Mouse (Mus musculus) T-helper 2 cell (primary cell): ENCODE data around the gene Cpb2.

Experiments used
- in situ Hi-C: fragments of 300-600 bp; cut with MboI, MseI; formaldehyde crosslinking; loops from one replicate; pipeline ENCODE4 v1.15.1; 2025; ENCODE audit warnings: high pct_unique_total_duplicates

The Cpb2 gene

DNA sequence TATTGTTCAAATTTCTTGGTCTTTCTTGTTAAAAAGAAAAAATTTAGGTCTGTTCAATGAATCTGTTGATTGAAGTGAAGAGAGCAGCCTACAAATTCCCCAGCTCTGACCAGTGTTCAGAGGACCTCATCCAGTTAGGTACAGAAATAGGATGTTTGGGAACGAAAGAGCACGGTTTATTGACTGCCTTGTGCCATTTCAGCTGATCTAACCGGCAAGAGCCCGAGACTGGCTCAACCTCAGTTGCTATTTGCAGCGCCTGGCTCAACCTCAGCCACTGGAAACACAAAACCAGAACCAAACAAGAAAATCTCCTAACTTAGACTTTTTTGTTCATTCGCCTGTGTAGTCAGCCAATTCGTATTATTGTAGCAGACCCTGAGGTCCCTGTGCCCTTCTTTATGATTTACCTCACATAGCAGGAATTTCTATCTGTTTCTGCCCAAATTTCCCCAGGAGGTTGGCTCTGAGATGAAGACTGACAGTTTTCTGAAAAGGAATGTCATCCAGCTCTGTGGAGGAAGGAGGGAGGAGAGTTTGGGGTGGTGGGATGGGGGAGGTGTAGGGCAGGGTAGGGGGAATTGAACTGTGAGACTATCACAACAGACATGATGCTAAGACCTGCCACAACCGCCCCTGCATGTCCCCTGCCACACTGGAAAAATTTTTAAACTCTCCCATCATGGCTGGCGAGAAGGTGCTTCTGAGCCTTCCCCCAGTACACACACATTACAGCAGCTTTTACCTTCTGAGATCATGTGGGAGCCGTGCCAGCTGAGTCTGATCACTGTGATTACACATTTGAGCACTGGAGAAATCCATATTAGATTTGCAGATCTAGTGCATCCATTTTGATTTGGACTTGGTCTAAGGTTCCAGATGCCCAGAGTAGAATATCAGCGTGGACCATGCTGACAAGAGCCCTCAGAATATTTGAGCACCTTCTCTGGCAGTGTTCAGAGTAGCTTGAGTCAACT lies 4.2 kb downstream of the Cpb2 start:
- in situ Hi-C loops: no loop called here

DNA sequence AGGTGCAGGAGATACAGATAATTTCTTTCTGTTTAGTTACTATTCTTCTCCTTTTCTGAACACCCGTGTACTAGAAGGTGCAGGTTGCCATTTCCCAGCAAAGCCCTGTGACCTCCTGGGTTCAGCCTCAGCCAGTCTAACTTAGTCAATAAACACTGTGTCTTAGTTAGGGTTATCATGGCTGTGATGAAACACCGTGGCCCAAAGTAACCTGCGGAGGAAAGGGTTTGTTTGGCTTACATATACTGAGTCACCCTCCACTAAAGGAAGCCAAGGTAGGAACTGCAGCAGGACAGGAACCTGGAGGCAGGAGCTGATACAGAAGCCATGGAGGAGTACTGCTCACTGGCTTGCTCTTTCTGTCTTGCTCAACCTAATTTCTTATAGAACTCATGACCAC lies 8.3 kb downstream of the Cpb2 start:
- in situ Hi-C loops: no loop called here

DNA sequence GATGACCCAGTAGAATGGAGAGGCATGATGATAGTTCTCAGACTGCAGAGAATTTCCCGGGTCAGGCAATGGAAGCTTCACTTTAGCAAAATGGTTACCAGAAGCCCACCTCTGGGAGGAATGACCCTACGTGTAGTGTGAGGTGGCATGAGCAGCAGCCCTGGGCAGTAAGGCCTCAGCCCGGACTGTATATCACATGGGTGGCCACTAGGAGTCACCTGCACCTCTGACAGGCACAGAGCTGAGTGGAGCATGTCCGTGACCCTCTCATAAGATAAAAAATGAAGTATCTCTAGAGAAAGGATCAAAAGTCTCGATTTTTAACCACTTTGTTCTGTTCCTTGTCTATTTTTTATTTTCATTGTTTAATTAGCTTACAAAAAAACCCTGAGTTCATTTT lies 14.4 kb downstream of the Cpb2 start:
- in situ Hi-C loops: no loop called here

DNA sequence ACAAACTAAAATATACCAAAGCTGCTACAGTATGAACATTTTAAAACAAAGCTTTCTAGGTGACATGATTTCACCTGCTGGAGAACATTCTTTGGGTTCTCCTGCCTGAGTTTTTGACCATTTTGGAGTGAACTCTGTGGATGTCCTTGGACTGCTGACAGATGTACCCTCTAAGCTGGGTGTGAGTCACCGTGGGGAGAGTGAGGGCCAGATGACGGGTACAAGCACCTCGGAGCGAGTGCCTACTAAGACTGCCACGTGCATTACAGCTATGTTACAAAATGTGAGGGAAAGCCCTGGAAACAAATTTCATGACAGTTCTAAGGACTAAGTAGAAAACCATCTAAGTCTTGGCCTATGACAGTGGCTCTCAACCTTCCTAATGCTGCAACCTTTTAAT lies 27.4 kb downstream of the Cpb2 start:
- in situ Hi-C loops: no loop called here

DNA sequence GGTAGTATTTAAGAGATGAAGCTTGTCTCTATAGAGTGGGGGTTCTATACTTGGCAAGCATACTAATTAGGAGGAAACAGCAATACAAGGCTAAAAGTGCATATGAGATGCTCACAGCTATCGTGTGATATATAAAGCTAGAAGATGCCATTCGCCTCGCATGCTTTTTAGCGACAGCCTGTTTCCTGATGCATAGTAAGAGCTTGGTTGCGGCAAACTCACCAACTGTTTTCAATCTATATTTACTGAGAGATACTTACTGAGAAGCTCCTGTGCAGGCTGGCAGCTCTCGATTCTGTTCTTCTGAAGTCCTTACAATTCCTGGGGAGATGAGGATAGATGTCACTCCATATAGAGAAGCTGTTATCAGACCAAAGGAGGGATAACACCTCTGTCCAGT lies 37.6 kb downstream of the Cpb2 start:
- in situ Hi-C loops: loop anchor here (10.0 kb wide), 1 partner anchor 725 kb away; no protein-coding TSS in a partner anchor

DNA sequence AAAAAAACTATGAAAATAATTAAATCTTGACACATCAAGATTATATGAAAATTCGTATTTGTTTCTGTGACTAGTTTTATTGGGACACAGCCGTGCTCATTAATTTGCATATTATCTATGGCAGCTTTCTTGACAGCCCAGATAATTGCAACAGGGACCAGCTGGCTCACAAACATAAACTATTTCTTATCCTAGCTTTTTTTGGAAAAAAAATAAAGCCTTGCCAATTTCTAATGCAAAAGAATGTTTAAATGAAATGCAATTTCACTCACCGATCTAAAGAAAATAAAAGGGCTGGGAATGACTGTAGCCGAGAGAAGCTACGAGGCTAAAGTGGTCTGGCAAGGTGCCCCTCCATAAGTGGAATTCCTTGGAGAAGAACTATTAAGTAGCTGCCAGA lies 38.3 kb downstream of the Cpb2 start:
- in situ Hi-C loops: loop anchor here (10.0 kb wide), 1 partner anchor 724 kb away; no protein-coding TSS in a partner anchor

DNA sequence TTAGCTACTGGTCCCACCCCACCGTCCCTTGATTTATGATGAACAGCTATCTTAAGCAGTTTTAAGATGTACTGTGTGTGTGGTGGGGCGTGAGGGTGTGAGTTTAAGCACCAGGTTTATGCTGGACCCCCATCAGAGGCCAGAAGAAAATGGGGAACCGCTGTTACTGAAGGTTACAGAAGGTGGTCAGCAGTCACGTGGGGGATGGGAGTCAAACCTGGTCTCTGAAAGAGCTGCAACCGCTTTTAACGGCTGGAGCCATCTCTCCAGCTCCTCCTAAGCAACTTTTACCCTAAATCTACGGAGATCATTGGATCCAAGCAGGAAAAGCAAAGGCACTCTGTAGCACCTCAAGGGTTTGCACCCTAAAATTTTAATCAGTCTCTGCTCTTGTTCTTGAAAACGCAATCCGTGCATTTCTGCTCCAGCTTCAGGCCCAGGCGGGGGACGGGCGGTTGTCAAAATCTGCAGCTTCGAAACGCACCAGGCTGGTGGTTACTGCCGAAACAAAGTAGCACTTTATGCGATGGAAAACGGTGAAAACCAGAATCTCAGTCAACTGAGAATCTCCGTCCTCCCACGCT lies 41.6 kb downstream of the Cpb2 start:
- in situ Hi-C loops: loop anchor here (10.0 kb wide), 1 partner anchor 721 kb away; no protein-coding TSS in a partner anchor

DNA sequence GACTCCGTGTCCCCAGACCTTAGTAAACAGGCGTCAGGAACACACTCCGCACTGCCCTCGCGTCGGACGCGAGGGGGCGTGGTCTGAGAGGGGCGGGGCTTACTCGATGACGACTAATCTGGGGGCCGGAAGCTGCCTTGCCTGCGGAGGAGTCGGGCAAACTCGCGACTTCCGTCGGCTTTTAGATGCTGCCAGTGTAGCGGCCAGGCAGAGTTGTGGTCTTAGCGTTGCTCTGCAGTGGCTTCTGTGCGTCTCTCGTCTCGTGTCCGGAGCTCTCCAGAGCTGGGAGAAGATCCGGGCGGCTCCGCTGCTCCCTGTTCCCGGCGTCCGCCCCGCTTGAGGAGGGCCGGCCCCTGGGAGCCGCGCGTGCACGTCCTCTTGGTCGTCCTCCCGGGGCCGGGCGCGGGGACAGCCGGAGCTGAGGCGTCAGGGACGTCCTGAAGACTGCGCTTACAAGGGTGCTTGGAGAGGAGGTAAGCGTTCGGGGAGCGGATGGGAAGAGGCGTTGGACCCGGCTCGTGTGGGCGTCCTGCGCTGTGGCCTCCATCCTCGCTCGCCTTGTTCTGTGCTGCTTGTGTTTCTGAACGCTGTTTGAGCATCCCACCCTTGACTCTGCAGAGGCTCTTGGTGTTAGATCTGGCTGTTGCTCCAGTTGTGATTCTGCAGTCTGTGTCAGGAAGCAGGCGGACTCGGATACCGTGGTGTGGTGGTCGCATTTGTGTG lies 42.3 kb downstream of the Cpb2 start, which contains the start of gene Zc3h13:
TSS of gene Zc3h13 (plus strand) at position 181 of the 723 bp plus-strand sequence.
- in situ Hi-C loops: loop anchor here (10.0 kb wide), 1 partner anchor 720 kb away; no protein-coding TSS in a partner anchor

DNA sequence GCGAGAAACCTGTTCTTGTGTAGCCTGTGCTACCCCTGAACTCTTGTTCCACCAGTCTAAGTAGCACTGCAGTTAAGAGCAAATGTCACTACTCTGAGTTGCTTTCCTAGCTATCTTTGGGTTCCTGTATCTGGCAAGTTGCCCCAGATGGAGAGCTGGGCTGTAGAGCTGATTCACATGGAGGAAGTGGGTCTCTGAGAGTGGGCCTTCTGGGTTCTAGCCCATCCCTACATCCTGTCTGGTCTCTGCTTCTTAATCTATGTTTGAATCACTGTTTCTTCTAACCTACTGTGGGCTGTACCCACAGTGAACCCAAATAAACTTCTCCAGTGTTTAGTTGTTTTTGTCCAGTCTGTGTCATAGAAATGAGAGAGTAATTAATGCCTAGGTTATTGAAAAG lies 59.0 kb downstream of the Cpb2 start:
- in situ Hi-C loops: no loop called here

DNA sequence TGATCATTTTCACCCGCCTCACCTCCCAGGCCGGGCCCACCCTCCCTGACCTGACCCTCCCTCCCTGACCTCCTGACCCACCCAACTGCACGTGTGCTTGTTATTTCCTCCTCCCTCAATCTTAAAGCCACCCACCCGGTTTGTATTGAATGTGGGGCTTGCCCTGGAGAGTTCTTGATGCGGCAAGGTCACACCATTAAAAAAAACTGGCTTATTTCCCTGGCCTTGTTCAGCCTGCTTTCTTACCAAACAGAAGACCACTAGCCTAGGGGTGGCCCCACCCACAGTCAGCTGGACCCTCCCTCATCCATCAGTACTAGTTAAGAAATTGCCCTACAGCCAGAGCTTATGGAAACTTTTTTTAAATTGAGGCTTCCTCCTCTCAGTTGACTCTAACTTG lies 61.7 kb downstream of the Cpb2 start:
- in situ Hi-C loops: no loop called here

DNA sequence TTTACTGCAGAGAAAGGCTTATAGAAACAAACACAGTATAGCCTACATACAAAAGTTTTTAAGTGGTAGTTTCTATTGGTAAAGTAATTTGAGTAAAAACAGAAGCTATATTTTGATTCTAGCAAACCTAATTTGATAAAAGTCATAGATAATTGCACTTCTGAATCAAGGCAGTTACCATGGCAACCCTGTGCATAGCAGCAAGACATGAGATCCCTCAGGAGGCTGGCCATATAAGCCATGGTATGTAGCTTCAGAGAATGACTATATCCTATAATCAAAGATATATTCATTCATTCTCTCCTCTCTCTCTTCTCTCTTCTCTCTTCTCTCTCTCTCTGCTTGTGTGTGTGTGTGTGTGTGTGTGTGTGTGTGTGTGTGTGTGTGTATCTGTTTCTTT lies 65.8 kb downstream of the Cpb2 start:
- in situ Hi-C loops: no loop called here

DNA sequence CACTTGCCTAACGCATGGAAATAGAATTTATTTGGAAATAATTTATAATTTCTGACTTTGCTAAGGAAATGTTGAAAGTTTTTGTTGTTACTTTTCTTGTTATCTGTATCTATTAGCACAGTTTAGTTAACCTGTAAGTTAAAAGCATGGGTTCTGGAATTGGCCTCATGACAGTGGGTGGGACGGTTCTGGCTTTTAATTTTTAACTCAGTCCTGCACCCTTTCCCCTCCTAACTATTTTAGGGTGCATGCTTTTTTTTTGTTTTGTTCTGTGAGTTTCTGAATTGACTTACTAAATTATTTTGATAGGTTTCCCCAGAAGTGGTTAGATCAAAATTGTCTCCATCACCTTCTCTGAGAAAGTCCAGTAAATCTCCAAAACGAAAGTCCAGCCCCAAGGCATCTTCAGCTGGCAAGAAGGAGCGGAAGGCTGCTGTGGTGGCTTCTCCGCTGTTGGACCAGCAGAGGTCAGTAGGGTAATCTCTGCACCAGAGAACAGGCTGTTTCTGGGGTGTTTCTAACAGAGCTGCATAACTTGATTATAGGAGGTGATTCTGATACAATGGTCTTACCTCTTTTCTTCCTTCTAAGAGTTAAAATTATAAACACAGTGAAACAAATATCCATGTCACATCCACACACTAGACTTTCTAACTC lies 67.4 kb downstream of the Cpb2 start:
- in situ Hi-C loops: no loop called here

DNA sequence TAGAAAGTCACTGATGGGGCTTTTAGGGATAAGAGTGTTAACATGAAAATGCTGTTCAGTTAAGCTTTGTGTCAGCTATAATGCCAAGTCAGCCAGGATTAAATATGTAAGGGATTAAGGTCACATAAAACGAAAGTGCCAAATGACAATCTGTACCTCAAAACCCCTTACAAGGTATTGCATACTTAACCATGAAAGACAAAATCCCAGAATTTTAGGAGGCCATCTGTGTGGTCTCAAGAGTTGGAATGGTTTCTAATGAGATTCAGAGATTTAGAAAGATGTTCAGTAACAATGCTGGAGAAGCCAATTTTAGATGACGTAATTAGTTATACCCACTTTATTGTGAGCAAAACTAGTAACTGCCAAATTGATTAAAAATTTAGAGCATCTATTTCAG lies 72.4 kb downstream of the Cpb2 start:
- in situ Hi-C loops: no loop called here

DNA sequence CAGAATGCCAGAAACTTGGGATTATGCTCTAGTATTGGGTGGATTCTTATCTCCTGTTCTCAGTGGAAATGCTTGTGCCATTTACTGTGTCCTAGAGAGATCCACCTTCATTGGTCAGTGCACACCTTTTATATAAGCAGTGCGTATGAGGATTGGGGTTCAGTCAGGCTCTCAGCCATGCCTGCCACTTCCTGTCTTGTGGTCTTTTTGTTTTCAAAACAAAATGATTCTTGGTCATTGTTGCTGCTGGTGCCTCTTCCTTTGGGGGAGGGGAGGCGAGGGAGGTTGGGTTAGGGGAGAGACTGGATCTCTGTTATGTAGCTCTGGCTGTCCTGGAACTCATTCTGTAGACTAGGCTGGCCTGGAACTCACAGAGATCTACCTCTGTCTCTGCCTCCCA lies 76.6 kb downstream of the Cpb2 start:
- in situ Hi-C loops: no loop called here

DNA sequence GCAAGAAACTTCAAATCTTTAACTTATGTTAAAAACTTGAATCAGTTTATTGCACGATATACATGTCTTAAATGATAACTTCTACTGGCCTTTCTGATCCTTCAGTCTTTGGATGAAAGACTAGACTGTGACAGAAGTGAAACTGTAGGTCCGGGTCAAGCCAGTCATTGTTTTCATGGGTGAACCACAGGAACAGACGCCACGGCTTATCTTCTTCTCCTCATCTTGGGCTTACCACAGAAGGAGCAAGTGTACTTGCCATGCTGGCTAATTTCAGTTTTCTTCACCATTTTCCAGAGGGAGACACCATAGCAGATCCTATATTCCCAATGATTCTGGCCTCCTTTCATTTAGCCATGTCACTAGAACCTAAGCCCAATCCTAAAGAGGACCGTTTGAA lies 78.2 kb downstream of the Cpb2 start:
- in situ Hi-C loops: no loop called here

DNA sequence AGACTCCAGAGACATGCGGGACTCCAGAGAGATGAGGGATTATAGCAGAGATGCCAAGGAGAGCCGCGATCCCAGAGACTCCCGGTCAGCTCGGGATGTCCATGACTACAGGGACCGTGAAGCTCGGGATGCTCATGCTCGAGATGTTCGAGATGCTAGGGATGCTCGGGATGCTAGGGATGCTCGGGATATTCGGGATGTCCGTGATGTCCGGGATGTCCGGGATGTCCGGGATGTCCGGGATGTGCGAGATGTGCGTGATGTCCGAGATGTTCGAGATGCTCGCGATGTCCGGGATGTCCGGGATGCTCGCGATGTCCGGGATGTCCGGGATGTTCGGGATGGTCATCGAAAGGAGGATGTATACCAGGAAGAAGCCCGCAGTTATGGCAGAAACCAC lies 81.3 kb downstream of the Cpb2 start:
- in situ Hi-C loops: no loop called here

DNA sequence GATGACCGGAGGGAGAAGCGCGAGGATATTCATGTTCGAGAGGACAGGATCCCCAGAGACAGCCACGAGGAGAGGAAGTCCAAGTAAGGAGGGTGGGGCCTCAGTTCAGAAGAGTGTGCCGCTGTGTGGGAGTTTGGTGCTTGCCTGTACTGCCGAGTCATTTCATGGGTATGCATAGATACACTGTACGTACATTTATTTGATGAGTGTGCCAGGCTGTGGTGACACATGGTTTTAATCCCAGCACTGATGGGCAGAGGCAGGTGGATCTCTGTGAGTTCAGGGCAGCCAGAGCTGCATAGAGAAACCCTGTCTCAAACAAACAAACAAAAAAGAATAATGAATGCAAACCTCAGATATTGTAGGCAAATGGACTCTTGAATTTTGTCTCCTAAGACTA lies 86.0 kb downstream of the Cpb2 start:
- in situ Hi-C loops: loop anchor here (25.0 kb wide), 1 partner anchor 991 kb away; no protein-coding TSS in a partner anchor

DNA sequence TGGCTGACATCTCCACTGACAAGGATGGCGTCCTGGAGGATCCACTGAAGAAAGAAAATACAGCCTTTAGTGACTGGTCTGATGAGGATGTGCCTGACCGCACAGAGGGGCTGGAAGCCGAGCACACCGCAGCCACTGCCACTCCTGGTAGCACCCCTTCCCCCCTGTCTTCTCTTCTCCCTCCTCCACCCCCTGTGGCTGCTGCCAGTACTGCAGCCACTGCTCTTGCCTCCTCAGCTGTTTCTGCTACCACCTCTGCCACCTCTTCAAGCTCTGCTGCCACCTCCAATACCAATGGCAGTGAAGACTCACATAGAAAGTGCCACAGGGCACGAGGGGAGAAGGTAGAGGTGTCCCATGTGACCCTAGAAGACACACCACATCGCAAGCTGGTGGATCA lies 88.5 kb downstream of the Cpb2 start:
- in situ Hi-C loops: loop anchor here (25.0 kb wide), 1 partner anchor 993 kb away; no protein-coding TSS in a partner anchor
